Mouse (Mus musculus) myocyte (in vitro differentiated cells): ENCODE measurements around the gene Ada. TPM values are rescaled to one million over a fixed set of nuclear protein-coding genes. Genes with fewer than 3 reads are reported as not detected.

Experiments used
- H3K27me3 ChIP-seq: one replicate; pipeline ENCODE4 v1.6.1; 2011; ENCODE audit not compliant: control insufficient read depth, insufficient read depth, insufficient read length
- H3K36me3 ChIP-seq: one replicate; pipeline ENCODE4 v1.6.1; 2011; ENCODE audit not compliant: control insufficient read depth, insufficient read depth
- H3K4me2 ChIP-seq: one replicate; pipeline ENCODE4 v1.6.1; 2011; ENCODE audit warnings: low read depth, control low read depth
- H3K4me3 ChIP-seq: one replicate; pipeline ENCODE4 v1.5.1; 2011; ENCODE audit warnings: mild to moderate bottlenecking, control low read depth, moderate library complexity
- H3K79me2 ChIP-seq: one replicate; pipeline ENCODE4 v1.6.1; 2011; ENCODE audit not compliant: control insufficient read depth, insufficient read depth
- H3ac ChIP-seq: one replicate; pipeline ENCODE4 v1.6.1; 2011; ENCODE audit not compliant: control insufficient read depth, insufficient read length
- CEBPB ChIP-seq: IDR thresholded peaks from 2 replicates; pipeline ENCODE4 v1.6.1; 2011; ENCODE audit warnings: mild to moderate bottlenecking, moderate library complexity; ENCODE audit not compliant: poor library complexity, insufficient read depth, severe bottlenecking
- E2F4 ChIP-seq: IDR thresholded peaks from one replicate; pipeline ENCODE4 v1.6.1; 2011; ENCODE audit warnings: mild to moderate bottlenecking, control low read depth, moderate library complexity; ENCODE audit not compliant: insufficient read depth
- MAX ChIP-seq: IDR thresholded peaks from one replicate; pipeline ENCODE4 v1.6.1; 2011; ENCODE audit warnings: low read depth, mild to moderate bottlenecking, control low read depth
- MYOD1 ChIP-seq, 3 experiments: IDR thresholded peaks; one replicate each; pipeline ENCODE4 v1.6.1; 2011; ENCODE audit warnings: control low read depth in 2 of 3, low read depth in 2 of 3, mild to moderate bottlenecking in 2 of 3, moderate library complexity in 1 of 3; ENCODE audit not compliant: insufficient read length in 2 of 3, control insufficient read depth in 1 of 3
- MYOG ChIP-seq, 3 experiments: IDR thresholded peaks; one replicate each; pipeline ENCODE4 v1.6.1; 2011; ENCODE audit warnings: control low read depth in 2 of 3, low read depth in 2 of 3, mild to moderate bottlenecking in 2 of 3; ENCODE audit not compliant: insufficient read length in 2 of 3, control insufficient read depth in 1 of 3, insufficient read depth in 1 of 3
- POLR2A ChIP-seq: IDR thresholded peaks from one replicate; pipeline ENCODE4 v1.6.1; 2011; ENCODE audit warnings: low read depth, mild to moderate bottlenecking, control low read depth, moderate library complexity; ENCODE audit not compliant: insufficient read length
- POLR2AphosphoS2 ChIP-seq: IDR thresholded peaks from one replicate; pipeline ENCODE4 v1.6.1; 2011; ENCODE audit warnings: low read depth, control low read depth; ENCODE audit not compliant: insufficient read length
- REST ChIP-seq: IDR thresholded peaks from one replicate; pipeline ENCODE4 v1.6.1; 2011; ENCODE audit warnings: mild to moderate bottlenecking, control low read depth, moderate library complexity; ENCODE audit not compliant: insufficient read depth, insufficient read length
- SRF ChIP-seq: IDR thresholded peaks from one replicate; pipeline ENCODE4 v1.6.1; 2011; ENCODE audit warnings: low read depth; ENCODE audit not compliant: control insufficient read depth, insufficient read length
- TCF12 ChIP-seq: IDR thresholded peaks from one replicate; pipeline ENCODE4 v1.6.1; 2011; ENCODE audit warnings: mild to moderate bottlenecking, control low read depth; ENCODE audit not compliant: poor library complexity, insufficient read depth, severe bottlenecking
- TCF3 ChIP-seq: IDR thresholded peaks from one replicate; pipeline ENCODE4 v1.6.1; 2011; ENCODE audit warnings: low read depth, control low read depth; ENCODE audit not compliant: insufficient read length
- USF1 ChIP-seq: IDR thresholded peaks from one replicate; pipeline ENCODE4 v1.6.1; 2011; ENCODE audit warnings: low read depth, mild to moderate bottlenecking, control low read depth, moderate library complexity
- polyA plus RNA-seq: library from polyadenylated mRNA; unstranded; fragments of >200 nt; fragmentation: generic; extraction: Trizol; gene quantifications from one replicate; pipeline ENCODE4 v1.2.1, GENCODE M21; 2012; ENCODE audit warnings: missing spikeins

The Ada gene
- polyA plus RNA-seq, 1 experiment = 0.60 TPM

DNA sequence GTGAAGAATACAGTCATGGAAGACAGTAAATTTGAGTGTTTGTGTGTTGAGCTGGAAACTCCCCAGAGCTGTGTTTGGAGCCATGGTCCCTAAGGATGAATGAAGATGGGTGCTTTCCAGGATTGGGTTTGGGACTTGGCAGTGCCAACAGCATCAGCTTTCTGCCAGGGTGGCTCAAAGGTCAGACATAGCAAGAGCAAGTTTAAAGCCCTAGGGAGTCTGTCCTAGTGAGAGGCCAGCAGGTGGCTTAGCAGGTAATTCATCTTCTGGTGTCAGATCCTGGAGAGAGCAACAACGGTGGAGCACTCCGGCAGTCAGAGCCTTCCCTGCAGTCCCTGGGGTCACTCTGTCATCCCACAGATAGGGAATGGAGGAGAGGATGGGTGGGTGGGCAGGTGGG, 31.5 kb downstream of the Ada start:
- no peak overlapping the region for H3K4me2 ChIP-seq
- no peak overlapping the region for H3K4me3 ChIP-seq
- H3ac ChIP-seq = no peak overlapping the region
- no peaks in the 10 kb centered on the region for H3K27me3 ChIP-seq
- peaks cover 34% of the 10 kb centered on the region for H3K79me2 ChIP-seq
- H3K36me3 ChIP-seq = peaks cover 30% of the 10 kb centered on the region
- TF ChIP-seq POLR2AphosphoS2 (no peak), CEBPB (no peak), TCF3 (no peak), MYOG (IDR thresholded peaks at IDR 0.05; ENCODE audit: control insufficient read depth in 1 of 3, insufficient read depth in 1 of 3, insufficient read length in 2 of 3, low read depth in 2 of 3) (no peak), SRF (no peak), POLR2A (no peak), E2F4 (no peak), MAX (no peak), USF1 (no peak), MYOD1 (IDR thresholded peaks at IDR 0.05; ENCODE audit: control insufficient read depth in 1 of 3, insufficient read length in 2 of 3, low read depth in 2 of 3) (no peak), TCF12 (no peak), REST (no peak)

DNA sequence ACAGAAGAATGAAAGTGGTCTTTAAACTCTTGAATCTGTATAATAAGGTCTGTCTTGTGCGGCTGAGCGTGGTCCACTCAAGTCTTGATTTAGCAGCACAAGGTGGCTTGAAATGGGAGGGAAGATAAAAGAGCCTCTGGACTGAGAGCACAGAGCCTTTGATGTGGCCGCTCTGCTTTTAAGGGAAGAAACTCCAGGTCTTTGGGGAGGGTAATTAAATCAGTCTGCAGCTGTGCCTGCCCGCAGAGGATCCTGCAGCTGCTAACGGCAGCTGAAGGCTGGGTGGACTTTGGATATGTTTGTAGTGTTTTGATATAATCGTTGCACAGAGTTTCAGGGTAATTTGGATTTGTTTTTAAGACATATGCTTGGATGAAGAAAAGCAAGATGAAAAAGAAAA, 33.2 kb downstream of the Ada start:
- H3K4me2 ChIP-seq = peak overlapping the region; percentile 54
- TF ChIP-seq MYOG (IDR thresholded peaks at IDR 0.05; ENCODE audit: control insufficient read depth in 1 of 3, insufficient read depth in 1 of 3, insufficient read length in 2 of 3, low read depth in 2 of 3) (peak; percentile 80 to 99 (median 97)), SRF (no peak), CEBPB (no peak), MAX (no peak), POLR2A (no peak), E2F4 (no peak), TCF3 (peak; percentile 93), TCF12 (peak; percentile 99), MYOD1 (IDR thresholded peaks at IDR 0.05; ENCODE audit: control insufficient read depth in 1 of 3, insufficient read length in 2 of 3, low read depth in 2 of 3) (peak; percentile 96 to 97 (median 97))
- H3K36me3 ChIP-seq = peaks cover 33% of the 10 kb centered on the region
- H3K79me2 ChIP-seq = peaks cover 50% of the 10 kb centered on the region
- no peak overlapping the region for H3ac ChIP-seq
- H3K27me3 ChIP-seq = no peaks in the 10 kb centered on the region
- no peak overlapping the region for H3K4me3 ChIP-seq

DNA sequence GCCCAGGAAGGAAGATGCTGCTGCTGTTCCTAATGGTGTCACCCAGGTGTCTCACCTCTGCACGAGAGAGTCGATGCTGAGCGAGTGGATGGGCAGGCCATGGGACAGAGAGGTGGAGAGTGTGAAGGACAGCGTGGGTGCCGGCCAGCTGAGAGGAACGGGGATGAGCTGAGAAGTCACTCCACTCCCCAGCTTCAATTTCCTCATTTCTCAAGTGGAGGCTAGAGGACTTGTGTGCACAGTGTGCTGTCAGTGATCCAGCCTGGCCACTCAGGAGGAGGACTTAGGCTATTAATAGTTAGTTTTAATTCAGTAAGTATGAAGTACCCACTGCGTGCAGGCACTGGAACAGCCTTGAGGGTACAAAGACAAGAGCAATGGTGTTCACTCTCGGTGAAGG, 33.6 kb downstream of the Ada start:
- H3K79me2 ChIP-seq = peaks cover 54% of the 10 kb centered on the region
- TF ChIP-seq POLR2A (peak; percentile 14), MYOD1 (IDR thresholded peaks at IDR 0.05; ENCODE audit: control insufficient read depth in 1 of 3, insufficient read length in 2 of 3, low read depth in 2 of 3) (no peak), POLR2AphosphoS2 (peak; percentile 55)
- H3K4me3 ChIP-seq = no peak overlapping the region
- H3K27me3 ChIP-seq = no peaks in the 10 kb centered on the region
- peak overlapping the region; percentile 54 for H3K4me2 ChIP-seq
- no peak overlapping the region for H3ac ChIP-seq
- peaks cover 33% of the 10 kb centered on the region for H3K36me3 ChIP-seq

DNA sequence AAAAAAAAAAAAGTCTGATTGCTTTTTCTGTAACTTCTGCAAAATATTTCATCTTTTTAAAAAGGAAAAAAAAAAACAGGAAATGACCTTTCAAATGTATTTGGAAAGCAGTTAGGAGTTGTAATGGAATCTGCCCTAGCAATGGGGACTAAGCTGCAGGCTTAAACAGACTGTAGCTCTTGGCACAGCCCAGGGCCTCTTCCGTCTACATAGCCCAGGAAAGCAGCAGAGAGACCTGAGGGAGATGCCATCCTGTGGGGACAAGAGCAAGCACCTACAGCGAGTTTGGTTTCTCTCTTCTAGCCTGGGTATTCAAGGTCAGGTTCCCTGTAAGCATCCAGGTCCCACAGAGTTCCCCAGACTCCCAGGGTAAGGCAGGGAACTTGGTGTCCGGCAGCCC, 36.7 kb downstream of the Ada start:
- TF ChIP-seq REST (no peak), MYOD1 (IDR thresholded peaks at IDR 0.05; ENCODE audit: control insufficient read depth in 1 of 3, insufficient read length in 2 of 3, low read depth in 2 of 3) (no peak), USF1 (no peak), CEBPB (no peak), POLR2A (no peak), E2F4 (no peak), TCF3 (no peak), TCF12 (no peak), POLR2AphosphoS2 (no peak), SRF (no peak), MYOG (IDR thresholded peaks at IDR 0.05; ENCODE audit: control insufficient read depth in 1 of 3, insufficient read depth in 1 of 3, insufficient read length in 2 of 3, low read depth in 2 of 3) (no peak), MAX (no peak)
- Histone ChIP-seq H3K4me3 (no peak overlapping the region), H3ac (no peak overlapping the region), H3K79me2 (peaks cover 69% of the 10 kb centered on the region), H3K36me3 (peaks cover 42% of the 10 kb centered on the region), H3K4me2 (no peak overlapping the region), H3K27me3 (no peaks in the 10 kb centered on the region)

DNA sequence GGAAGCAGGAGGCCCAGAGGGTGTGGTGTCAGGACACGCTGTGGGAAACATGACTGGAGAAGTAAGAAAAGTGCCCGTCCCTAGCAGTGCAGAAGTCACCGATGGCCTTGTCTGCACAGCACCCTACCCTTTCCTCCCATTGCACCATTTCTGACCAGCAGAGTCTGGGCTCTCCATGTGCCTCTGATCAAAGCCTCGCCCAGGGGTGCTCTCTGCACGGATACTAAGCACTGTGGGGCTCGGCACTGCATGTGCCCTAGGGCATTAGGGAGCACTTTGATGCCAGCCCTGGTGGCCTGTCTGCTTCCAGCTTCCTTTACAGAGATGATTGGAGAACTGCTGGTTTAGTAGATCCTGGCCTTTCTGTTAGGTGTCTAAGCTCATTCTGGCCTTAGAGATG, 37.2 kb downstream of the Ada start:
- peaks cover 47% of the 10 kb centered on the region for H3K36me3 ChIP-seq
- TF ChIP-seq MAX (no peak), CEBPB (no peak), TCF12 (no peak), POLR2A (no peak), MYOG (IDR thresholded peaks at IDR 0.05; ENCODE audit: control insufficient read depth in 1 of 3, insufficient read depth in 1 of 3, insufficient read length in 2 of 3, low read depth in 2 of 3) (no peak), TCF3 (no peak), SRF (no peak), REST (no peak), E2F4 (no peak), USF1 (no peak)
- H3K4me3 ChIP-seq = no peak overlapping the region
- H3K79me2 ChIP-seq = peaks cover 69% of the 10 kb centered on the region
- no peak overlapping the region for H3ac ChIP-seq
- H3K4me2 ChIP-seq = no peak overlapping the region
- H3K27me3 ChIP-seq = no peaks in the 10 kb centered on the region
